Mouse (Mus musculus) fat pad, adult 2 months (tissue): ENCODE measurements around the gene Slc4a3.

Source experiments
- DNase-seq: peaks from one replicate; pipeline ENCODE4 v3.0.0-alpha.2; 2011; ENCODE audit warnings: low read depth, low spot score; ENCODE audit errors: extremely low read depth

The Slc4a3 gene

DNA sequence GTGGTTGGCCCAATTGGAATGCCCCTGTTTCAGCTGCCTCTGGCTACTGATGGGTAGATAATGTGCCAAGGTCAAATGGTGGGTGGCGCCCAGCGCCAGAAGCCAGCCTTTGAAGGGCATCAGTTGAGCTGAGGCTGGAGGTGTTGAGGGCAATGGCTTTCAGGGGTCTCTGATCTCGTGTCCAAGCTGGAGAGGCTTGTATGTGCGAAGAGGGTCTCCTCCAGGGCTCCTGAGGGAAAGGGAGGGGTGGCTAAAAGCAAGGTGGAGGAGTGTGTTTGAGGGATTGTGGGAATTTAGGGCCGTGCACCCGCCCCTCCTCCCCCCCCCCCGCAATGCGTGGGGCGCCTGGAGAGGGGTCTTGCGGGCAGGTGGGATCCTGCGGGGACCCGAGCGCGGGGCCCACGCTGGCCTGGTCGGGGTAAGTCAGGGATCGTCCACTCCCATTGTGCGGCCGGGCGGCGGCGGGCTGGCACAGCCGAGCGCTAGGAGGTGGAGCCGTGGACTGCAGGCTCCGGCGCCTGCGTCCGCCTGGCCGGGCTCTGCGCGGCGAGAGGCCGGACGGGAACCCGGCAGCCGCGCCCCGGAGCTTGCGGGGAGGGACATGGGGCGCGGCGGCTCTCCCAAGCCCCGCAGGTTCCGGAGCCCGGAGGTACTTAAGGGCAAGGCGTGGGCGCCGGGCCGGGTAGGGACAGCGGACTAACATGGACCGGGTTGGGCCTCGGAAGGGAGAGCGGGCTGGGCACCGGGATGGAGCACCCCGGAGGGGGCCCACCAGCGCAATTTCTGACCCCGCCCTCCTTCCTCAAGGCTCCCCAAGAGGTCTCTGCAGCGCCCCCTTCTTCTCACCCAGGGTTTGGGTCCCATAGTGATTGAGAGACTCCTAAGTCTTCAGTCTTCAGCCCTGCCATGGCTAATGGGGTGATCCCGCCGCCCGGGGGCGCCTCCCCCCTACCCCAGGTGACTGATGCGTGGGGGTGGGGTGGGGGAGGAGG lies at the start of gene Slc4a3:
Gene Slc4a3, plus strand, starts transcription at position 302 of the 992 bp plus-strand sequence.
- no peak for DNase-seq

DNA sequence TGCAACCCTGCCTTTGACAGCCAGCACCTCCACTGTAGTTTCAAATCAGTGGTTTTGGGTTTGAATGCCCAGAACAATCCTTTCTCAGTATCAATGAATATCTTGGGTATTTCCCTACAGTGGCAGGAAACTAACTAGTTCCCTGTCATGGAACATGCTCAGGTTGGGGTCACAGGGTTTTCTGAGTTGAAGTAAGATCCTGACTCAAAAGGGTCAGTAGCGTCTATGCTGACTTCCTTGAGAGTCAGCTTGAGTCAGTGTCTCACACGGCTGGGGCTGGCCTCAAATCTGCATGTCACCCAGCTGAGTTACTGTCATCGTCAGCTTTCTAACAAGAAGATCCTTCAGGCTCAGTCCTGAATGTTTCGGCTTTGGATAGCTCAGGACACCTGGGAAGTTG lies 47.2 kb upstream of the Slc4a3 start:
- DNase-seq = no peak

DNA sequence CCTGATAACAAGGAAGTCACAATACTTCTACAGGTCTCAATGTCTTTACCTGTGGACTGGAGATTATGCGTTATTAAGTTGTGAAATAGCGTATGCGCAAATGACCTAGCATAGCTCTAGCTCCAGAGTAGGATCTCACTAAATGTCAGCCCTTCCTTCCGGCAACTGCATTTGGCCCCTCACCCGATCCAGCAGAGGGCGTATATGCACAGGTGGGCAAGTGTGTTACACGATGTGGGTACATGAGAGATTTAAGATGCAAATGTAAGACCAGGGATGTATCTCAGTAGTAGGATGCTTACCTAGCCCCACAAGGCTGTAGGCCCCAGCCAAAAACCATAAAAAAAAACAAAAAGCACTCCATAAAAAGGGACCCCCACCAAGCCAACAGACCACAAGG lies 46.6 kb upstream of the Slc4a3 start:
- no peak for DNase-seq

DNA sequence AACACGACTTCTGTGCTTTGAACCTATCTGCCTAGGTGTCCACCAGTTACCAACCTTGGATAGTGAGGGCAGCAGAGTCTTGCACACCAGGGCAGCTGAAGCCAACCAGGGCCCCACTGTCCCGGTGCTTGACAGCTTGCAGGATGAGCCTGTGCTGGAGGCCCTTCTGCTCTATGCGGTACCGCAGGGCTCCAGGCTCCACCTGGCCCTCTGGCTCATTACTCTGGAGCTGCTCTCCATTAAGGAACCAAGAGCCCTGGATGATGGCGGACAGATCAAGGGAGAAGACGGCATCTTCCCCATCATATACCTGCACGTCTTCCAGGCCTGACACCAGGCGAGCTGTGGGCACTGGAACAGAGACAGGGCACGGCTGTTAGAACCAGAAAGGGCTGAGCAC lies 44.2 kb upstream of the Slc4a3 start:
- DNase-seq = no peak

DNA sequence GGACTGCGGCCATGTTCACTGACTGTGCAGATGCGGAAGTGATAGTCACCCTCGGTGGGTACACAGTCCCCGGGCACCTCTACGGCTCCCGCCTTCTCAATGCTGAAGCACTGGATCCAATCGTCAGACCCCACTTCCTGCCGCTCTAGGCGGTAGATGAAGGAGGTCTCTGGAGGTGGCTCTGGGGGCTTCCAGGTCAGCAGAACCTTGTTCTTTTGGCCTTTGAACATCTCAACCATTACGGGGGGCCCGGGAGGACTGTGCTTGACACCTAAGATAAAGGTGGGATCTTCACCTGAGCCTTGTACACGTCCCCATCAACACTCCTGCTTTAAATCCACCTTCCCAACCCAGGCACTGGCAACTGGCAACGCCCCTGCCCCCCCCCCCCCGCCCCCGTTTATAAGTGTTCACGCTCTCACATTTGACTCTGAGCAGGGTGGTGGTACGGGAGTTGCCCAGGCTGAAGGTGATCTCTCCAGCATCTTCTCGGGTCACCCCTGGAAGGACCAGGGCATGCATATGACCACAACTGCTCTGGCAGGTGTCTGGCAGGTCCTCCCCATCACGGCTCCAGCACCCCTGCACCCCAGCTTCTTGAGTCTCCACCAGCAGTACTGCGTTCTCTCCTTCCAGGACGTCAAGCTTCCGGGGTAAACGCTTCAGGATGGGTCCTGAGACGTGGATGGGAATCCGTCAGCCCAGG lies 43.0 kb upstream of the Slc4a3 start:
- DNase-seq = no peak

DNA sequence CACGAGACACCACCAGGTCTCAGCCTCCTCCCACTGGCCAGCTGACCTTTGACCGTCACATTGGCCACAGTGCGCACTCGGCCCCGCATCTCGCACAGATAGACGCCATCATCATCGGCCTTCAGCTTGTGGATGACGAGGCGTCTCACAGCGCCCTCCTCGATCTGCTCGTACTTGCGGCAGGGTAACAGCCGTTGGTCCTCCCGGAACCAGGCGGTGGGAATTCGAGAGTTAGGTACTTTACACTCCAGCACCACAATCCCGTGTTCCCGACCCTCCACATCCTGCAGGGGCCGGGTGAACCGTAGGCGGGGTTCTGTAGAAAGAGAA lies 42.5 kb upstream of the Slc4a3 start:
- no peak for DNase-seq

DNA sequence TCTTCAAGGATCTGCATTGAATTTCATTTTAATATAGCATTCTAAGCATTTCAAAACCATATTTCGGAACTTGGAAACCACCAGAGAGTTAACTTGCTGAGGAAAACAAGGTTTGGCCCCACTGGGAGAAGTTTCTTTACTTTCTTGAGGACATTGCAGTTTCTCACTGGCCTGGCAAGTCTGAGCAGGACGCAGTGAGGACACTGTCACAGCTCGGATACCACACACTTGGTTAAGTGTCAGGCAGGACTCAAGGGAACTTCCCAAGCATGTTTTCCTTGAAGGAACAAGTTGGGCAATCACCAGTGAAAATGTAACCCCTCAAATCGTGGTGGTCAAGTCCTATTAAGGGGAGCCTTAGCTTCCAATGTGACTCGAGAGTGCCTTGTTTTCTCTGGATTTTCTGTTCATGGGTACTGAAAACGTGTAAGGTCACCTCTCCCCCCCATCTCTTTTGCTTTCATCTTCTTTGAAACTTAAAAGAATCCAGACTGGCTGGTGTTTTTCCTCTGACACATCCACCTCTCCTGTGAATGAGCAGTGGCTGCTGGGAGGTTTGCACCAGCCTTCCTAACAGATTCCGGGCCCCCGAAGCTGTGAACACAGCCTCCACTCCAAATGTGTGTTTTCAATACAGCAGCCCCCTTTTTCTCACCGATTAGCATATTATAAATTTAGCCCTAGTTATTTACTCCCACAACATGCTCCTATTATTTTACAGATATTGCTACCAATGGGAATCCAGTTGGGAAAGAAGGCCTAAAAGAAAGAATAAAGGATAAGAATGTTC lies 41.6 kb upstream of the Slc4a3 start:
- no peak for DNase-seq

DNA sequence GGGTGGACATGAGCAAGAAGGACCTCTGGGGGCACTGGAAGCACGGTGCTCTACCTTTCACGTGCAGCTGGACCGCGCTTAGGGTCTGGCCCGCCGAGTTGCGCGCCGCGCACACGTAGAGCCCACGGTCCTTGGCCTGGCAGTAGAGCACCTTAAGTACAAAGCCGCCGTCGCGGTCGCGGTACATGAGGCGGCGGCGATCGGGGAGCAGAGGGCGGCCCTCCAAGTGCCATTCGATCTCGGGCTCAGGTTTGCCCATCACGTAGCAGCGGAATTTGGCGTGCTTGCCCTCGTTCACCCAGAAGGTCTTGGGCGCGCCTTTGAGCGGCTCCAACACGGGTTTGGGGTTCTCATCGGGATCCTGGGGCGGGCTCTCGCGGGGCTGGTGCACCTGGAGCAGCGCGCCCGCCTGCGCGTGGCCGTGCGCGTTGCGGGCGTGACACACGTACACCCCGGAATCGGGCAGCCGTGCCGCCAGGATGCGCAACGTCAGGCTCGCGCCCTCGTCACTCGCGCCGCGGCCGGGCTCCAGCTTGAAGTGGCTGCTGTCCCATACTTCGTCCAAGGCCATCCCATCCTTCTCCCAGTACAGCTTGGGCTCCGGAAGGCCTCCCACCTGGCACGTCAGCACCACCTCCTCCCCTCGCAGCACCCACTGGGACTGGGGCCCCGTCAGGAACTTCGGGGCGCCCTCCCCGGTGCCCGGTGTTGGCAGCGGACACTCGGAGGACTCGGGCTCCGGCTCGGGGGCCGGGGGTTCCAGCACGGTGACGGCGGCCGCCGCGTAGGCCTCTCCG lies 40.7 kb upstream of the Slc4a3 start:
- no peak for DNase-seq

DNA sequence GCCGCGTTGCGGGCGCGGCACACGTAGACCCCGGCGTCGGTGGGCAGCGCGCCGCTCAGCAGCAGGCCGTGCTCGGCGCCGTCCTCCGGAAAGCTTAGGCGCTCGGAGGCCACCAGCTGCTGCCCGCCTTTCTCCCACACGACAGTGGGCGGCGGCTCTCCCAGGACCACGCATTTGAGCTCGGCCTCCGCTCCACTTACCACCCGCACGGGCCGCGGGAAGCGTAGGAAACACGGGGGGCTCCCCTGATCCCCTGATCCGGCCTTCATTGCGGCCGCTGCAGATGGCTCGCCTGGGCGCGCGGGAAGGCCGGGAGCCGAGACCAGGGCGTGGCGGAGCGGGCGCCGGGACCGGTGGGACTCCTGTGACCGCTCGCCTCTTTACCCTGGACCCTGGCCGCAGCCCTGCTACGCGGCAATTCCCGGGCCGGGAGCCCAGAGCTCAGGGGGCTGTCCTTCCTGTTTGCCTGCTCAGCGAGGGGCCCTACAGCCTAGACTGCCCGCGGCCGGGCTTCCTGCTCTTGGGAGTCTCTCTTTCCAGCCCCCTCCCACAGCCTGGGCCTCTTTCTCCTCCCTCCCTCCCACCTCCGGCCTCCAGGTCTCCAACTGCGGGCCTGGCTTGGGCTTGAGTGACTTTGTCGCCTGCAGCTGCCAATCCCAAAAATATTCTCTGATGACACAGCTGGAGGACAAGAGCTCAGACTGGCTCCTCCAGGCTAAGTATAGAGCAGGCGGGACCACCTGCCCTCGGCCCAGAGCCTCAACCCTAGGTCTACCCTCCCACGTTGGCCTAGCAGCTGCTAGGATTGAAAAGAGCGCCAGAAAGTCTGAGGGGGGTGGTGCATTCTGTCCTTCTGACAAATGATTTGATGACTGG lies 39.9 kb upstream of the Slc4a3 start, which contains the start of gene Obsl1:
Gene Obsl1, minus strand, starts transcription at position 497 of the 876 bp plus-strand sequence.
- no peak for DNase-seq

DNA sequence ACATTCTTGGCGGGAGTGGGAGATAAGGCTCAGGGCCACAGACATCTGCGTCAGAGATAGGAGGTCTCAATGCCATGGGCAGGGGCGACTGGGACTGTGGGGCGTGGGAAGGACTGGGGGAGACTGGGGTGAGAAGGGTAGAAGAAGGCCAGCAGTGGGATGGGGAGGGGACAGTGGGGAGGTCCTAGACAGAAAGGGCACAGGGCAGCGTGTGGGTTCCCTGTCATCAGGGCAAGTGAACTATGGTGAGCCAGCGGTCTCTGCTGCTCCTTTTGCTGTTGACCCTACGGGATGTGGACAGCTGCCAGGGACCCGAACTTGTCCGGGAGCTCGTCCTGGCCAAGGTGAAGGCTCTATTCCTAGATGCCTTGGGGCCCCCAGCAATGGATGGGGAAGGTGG lies 39.1 kb upstream of the Slc4a3 start, which contains the start of gene Inha:
Gene Inha, plus strand, starts transcription at position 72 of the 400 bp plus-strand sequence.
- DNase-seq = no peak

DNA sequence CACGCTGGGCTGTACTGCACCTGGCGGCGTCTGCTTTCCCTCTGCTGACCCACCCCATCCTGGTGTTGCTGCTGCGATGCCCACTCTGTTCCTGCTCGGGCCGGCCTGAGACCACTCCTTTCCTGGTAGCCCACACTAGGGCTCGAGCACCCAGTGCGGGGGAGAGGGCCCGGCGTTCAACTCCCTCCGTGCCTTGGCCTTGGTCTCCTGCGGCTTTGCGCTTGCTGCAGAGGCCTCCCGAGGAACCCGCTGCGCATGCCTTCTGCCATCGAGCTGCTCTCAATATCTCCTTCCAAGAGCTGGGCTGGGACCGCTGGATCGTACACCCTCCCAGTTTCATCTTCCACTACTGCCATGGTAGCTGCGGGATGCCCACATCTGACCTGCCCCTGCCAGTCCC lies 36.5 kb upstream of the Slc4a3 start:
- no peak for DNase-seq

DNA sequence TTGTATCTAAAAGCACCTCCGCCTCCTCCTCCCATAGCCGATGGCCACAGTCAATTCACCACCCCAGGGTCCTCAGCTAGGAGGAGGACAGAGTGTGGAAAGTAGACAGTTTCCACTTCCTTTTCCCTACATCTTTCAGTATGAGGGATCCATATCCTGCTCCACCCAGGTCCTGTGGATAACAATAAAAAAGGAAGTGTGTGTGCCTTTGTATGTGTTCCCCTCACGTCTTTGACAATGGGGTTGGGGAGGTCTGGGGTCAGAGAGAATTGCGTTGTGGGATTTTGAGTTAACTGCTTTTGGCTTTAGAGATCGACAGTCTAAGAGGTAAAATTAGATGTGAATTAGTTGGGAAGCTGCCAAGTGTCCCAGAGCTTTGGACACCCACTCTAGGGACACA lies 35.9 kb upstream of the Slc4a3 start:
- DNase-seq = no peak

DNA sequence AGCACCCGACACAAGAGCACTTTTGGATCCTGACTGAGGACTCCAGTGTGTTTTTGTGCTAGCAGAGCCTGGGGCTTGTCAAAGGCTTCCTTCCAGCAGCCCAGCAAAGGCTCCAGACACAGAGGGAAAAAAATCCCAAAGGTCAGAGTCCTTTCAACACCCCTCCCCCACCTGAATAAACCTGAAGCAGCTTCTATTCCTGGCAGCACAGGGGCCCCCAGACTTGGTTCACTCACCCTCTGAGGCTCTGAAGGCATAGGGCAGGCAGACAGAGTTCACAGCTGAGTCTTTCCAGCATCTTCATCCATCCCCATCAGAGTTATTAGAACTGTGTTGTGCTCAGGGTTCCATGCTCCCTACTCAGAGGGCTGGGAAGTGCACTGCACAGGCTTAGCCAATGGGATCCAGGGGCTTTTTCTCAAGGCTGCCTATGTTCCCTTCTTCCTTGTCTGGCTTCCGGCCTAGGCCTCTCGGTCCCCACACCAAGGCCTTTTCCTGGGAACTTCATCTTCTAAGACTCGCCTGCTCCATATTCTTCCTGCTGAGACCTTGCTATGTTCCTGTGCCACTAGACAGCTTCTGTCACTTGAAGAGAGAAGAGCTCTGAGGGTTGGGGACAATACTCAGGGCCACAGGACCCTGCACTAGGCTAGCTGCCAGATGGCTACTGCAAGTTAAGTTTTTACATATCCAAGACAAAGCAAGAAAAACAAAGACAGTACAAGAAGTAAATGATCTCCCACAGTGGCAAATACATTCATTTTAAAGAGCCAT lies 34.4 kb upstream of the Slc4a3 start:
- DNase-seq = no peak

DNA sequence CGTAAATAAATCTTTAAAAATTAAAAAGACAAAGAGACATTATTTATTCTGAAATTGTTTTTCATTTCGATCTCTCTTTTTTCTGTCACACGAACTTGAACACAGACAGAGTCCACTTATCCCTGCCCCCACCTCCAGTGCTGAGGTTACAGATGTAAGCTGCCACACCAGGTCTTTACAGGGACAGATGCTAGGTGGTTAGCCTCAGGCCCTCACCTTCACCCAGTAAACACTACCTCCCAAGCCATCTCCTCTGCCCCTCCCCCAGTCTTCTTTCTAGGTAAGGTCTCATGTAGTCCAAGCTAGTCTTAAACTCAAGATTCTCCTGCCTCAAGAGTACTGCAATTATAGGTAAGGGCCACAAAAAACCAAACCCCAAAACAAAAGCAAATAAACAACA lies 33.5 kb upstream of the Slc4a3 start:
- DNase-seq = no peak

DNA sequence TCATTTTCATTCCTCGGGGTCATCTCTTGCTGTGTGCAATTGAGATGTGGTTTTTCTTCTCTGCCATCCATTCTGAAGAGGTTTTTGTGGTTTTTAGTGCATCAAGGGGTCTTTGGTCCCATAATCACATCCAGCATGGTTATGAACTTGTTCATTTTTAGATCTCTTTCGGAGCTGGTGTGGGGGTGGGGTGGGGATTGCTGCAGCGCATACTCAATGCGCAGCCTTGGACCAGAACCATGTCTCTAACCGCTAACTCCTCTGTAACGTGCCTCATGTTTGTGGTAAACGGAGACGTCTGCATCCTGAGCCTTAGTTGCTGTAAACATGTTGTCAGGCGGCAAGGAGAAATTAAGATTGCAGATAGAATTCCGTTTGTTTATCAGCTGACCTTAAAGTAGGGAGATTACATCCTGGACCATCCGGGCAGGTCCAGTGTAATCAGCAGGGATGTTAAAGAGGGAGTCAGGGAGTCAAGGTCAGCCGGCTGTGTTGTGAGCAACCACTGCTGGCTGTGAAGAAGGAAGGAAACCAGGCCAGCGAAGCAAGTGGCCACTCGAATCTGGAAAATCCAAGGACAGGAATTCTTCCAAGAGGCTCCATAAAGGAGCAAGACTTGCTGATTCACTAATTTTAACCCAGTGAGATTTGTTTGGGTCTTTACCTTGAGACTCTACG lies 29.2 kb upstream of the Slc4a3 start:
- DNase-seq = no peak

DNA sequence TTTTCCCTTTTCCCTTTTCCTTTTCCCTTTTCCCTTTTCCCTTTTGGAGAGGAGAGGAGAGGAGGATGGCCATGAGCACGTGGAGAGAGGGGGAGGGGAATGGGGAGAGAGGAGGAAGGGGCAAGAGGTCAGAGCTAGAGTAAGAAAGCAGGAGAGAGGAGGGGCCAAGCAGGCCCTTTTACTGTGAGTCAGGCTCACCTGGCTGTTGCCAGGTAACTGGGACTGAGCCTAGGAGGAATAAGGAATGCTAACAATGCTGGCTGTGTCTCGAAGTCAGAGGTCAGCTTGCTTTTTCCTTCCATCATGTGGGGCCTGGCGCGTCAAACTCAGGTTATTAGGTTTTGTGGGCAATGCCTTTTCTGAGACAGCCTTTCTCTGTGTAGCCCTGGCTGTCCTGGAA lies 28.1 kb upstream of the Slc4a3 start:
- DNase-seq = no peak

DNA sequence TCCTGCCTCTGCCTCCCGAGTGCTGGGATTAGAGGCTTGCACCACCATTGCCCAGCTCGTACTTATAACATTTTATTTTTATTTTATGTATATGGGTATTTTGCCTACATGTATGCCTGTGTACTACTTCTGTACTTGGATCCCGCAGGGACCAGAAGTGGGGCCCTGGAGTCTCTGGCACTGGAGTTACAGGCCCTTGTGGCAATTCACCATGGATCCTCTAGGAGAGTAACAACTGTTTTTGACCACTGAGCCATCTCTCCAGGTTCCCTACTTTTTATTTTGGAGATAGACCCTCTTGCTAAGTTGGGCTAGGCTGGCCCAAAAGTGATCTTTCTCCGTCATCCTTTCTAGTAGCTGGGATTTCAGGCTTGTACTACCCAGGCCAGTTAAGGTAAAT lies 27.6 kb upstream of the Slc4a3 start:
- DNase-seq = no peak

DNA sequence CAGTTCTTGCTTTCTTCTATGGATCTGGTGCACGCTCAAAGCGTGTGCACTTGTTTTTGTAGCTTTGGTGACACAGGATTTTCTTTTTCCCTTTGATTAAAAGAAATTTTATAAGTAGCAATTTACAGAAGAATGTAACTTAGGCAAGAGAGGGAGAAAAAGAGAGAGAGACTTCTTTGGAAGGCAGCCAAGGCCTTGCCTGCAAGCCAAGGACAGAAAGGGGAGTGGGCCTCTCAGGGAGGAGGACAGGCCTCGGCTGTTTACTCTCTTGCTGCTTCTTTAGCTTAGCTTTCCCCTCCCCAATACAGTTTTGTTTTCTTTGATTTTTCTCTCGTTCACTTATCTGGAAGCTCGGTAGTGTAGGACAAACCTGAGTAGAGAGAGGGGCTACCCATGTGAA lies 26.5 kb upstream of the Slc4a3 start:
- no peak for DNase-seq
